Mouse (Mus musculus) small intestine, adult 2 months (tissue): Measurements from ENCODE around the gene Kcnd1.

Experiments
- CTCF ChIP-seq: fragments of 200-500 bp; IDR thresholded peaks from 2 replicates; pipeline ENCODE4 v1.5.1; 2012; ENCODE audit warnings: low read depth, mild to moderate bottlenecking, control low read depth, inconsistent platforms, low read length, moderate library complexity, mixed read lengths; ENCODE audit not compliant: insufficient replicate concordance, insufficient read length; ENCODE audit errors: extremely low read depth
- POLR2A ChIP-seq: fragments of 200-500 bp; IDR thresholded peaks from 2 replicates; pipeline ENCODE4 v1.6.1; 2012; ENCODE audit warnings: low read depth, mild to moderate bottlenecking, control low read depth, inconsistent platforms, low read length, moderate library complexity

- no peak for TF ChIP-seq CTCF
- TF ChIP-seq POLR2A = no peak
Observed at GRCm38 (mm10) chrX:7795016-7795415, 27.1 kb upstream of the Kcnd1 start.
